Mouse (Mus musculus) midbrain, embryonic 16.5 days (tissue): ENCODE data around the gene Prss12. TPM values are rescaled to one million over a fixed set of nuclear protein-coding genes. Genes with fewer than 3 reads are reported as not detected.

Experiments used
- ATAC-seq: fragments of 200-750 bp; cut with Nextera tagmentation; 2 replicates; pipeline ENCODE4 v1.8.0; 2017; ENCODE audit warnings: moderate TSS enrichment
- H3K27ac ChIP-seq: fragments of 300-500 bp; sonication (generic); 2 replicates; pipeline ENCODE4 v1.5.1; 2014; ENCODE audit warnings: mild to moderate bottlenecking, low read length, mixed read lengths
- H3K27me3 ChIP-seq: fragments of 300-500 bp; sonication (generic); 2 replicates; pipeline ENCODE4 v1.6.1; 2014; ENCODE audit warnings: low read depth, low read length, mixed read lengths; ENCODE audit not compliant: control insufficient read depth, insufficient read depth
- H3K36me3 ChIP-seq: fragments of 300-500 bp; sonication (generic); 2 replicates; pipeline ENCODE4 v1.6.1; 2014; ENCODE audit warnings: mild to moderate bottlenecking, low read length, moderate library complexity, mixed read lengths; ENCODE audit not compliant: control insufficient read depth, insufficient read depth
- H3K4me1 ChIP-seq: fragments of 300-500 bp; sonication (generic); 2 replicates; pipeline ENCODE4 v1.6.1; 2014; ENCODE audit warnings: mild to moderate bottlenecking, low read length, mixed read lengths; ENCODE audit not compliant: control insufficient read depth, insufficient read depth
- H3K4me2 ChIP-seq: fragments of 300-500 bp; sonication (generic); 2 replicates; pipeline ENCODE4 v1.6.1; 2014; ENCODE audit warnings: mild to moderate bottlenecking, low read length, mixed read lengths
- H3K4me3 ChIP-seq: fragments of 300-500 bp; sonication (generic); 2 replicates; pipeline ENCODE4 v1.5.1; 2014; ENCODE audit warnings: low read depth, mild to moderate bottlenecking, low read length, moderate library complexity, mixed read lengths
- H3K9ac ChIP-seq: fragments of 300-500 bp; sonication (generic); 2 replicates; pipeline ENCODE4 v1.6.1; 2014; ENCODE audit warnings: low read depth, low read length, mixed read lengths
- H3K9me3 ChIP-seq: fragments of 300-500 bp; sonication (generic); replicated peaks from 2 replicates; pipeline ENCODE4 v1.6.1; 2014; ENCODE audit warnings: mild to moderate bottlenecking, low read length, mixed read lengths; ENCODE audit not compliant: control insufficient read depth, poor library complexity, severe bottlenecking
- WGBS: fragments of 180-500 bp; shearing (Covaris S2); extraction: QIAGEN DNeasy Blood & Tissue Kit; methylation state at CpG from one replicate; pipeline ENCODE4 v1.1.7; 2014; 5-methylcytosine and 5-hydroxymethylcytosine counted together
- polyA plus RNA-seq: library from polyadenylated mRNA; unstranded; fragments of >200 nt; fragmentation: Nextera tagmentation; extraction: Ambion mirVana; gene quantifications from 2 replicates; pipeline ENCODE4 v1.2.1, GENCODE M21; 2015

Gene Prss12
- polyA plus RNA-seq, 1 experiment from 2014 or later = 13.8 TPM

DNA sequence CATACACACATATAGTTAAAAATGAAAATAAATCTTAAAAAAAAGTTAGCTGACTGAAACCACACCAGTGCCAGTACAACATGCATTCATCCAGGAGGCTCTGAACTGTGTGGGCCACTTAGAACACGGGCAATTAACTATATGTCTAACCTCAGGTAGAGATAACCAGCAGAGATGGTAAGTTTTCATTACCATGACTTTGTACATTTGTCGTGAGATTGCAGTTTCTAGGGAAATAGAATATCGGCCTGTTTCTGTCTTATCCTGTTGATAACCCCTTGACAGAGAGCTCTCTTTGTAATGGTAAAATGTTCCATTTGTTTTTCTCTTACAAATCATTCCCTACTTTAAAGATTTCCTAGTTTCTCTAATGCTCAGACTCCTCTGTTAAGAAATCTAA, 103.8 kb downstream of the Prss12 start:
- H3K9ac ChIP-seq = no peak overlapping the region
- 90% methylated on average over 3 of the region's 3 CpGs for WGBS
- H3K9me3 ChIP-seq = no peaks in the 10 kb centered on the region
- ATAC-seq = no peak
- H3K27ac ChIP-seq = no peak overlapping the region
- peaks cover 7% of the 10 kb centered on the region; the same call in 1 of the 2 replicates for H3K36me3 ChIP-seq
- no peak overlapping the region for H3K4me3 ChIP-seq
- H3K27me3 ChIP-seq = no peaks in the 10 kb centered on the region
- no peak overlapping the region for H3K4me2 ChIP-seq
- H3K4me1 ChIP-seq = no peaks in the 10 kb centered on the region

DNA sequence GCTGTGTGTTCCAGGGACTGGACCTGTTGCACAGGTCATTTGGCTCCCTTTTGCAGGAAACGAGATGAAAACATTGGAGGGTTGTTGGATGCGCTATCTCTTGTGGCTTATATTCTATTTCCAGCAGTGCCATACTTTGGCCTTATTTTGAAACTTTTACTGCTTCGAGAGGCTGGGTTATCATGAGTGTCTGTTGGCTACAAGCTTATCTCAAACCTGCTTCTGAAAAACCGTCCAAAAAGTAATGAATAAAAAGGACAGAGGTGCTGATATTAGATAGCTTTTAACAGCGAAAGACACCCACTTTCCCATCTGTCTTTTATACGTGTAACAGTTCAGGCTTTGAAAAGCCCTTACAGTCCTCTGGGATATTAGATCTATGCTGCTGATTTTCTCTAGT, 107.2 kb downstream of the Prss12 start:
- ATAC-seq = no peak
- Histone ChIP-seq H3K36me3 (no peaks in the 10 kb centered on the region), H3K27ac (no peak overlapping the region), H3K4me1 (no peaks in the 10 kb centered on the region), H3K9ac (no peak overlapping the region), H3K27me3 (no peaks in the 10 kb centered on the region), H3K9me3 (no peaks in the 10 kb centered on the region), H3K4me2 (no peak overlapping the region), H3K4me3 (no peak overlapping the region)
- 85% methylated on average over 6 of the region's 6 CpGs for WGBS

DNA sequence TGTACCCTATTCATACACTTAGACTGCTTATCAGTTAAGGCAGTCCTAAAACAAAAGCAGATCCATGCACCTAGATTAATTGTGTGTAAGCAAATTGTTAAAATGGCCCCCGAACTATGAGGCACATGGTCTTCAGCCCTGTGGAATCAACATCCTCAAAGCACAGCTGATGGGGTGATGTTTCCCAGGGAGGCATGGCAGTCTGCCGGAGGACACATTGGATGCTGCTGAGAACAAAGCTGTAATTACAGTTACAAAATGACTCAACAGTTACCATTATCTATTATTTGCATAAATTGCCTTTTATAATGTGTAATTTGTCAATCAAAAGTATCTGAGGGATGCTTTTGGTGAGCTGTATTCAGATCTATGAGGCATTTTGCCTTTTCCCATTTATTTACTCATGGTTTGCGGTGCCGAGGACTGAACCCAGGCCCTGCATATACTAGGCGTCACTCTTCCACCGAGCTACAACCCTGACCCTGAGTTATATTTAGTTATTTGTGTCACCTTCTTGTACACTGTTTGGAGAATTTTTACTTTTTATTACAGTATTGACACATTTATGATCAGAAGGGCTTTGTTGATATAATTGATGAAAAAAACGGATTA, 108.6 kb downstream of the Prss12 start:
- Histone ChIP-seq H3K9ac (no peak overlapping the region), H3K27me3 (no peaks in the 10 kb centered on the region), H3K4me3 (no peak overlapping the region), H3K4me2 (no peak overlapping the region), H3K9me3 (no peaks in the 10 kb centered on the region), H3K27ac (no peak overlapping the region), H3K36me3 (no peaks in the 10 kb centered on the region), H3K4me1 (no peaks in the 10 kb centered on the region)
- 88% methylated on average over 7 of the region's 7 CpGs for WGBS
- no peak for ATAC-seq

Other genes with a start within 250 kb of the Prss12 start
- 2.3 and 3.2 TPM in 2 replicates for gene Synpo2, start 210.8 kb upstream of the Prss12 start, polyA plus RNA-seq
- 14.0 and 16.2 TPM in 2 replicates for gene Sec24d, start 179.5 kb upstream of the Prss12 start, polyA plus RNA-seq
- 24.1 and 25.5 TPM in 2 replicates for gene Mettl14, start 60.8 kb upstream of the Prss12 start, polyA plus RNA-seq
- 12.0 and 15.6 TPM in 2 replicates for gene Ndst3, start 243.9 kb downstream of the Prss12 start, polyA plus RNA-seq